Mouse (Mus musculus) myocyte (in vitro differentiated cells): ENCODE measurements around the gene Ubxn6.

Experiments
- CEBPB ChIP-seq: IDR thresholded peaks from 2 replicates; pipeline ENCODE4 v1.6.1; 2011; ENCODE audit warnings: mild to moderate bottlenecking, moderate library complexity; ENCODE audit not compliant: poor library complexity, insufficient read depth, severe bottlenecking
- E2F4 ChIP-seq: IDR thresholded peaks from one replicate; pipeline ENCODE4 v1.6.1; 2011; ENCODE audit warnings: mild to moderate bottlenecking, control low read depth, moderate library complexity; ENCODE audit not compliant: insufficient read depth
- MYOG ChIP-seq, 3 experiments: IDR thresholded peaks; one replicate each; pipeline ENCODE4 v1.6.1; 2011; ENCODE audit warnings: control low read depth in 2 of 3, low read depth in 2 of 3, mild to moderate bottlenecking in 2 of 3; ENCODE audit not compliant: insufficient read length in 2 of 3, control insufficient read depth in 1 of 3, insufficient read depth in 1 of 3
- POLR2A ChIP-seq: IDR thresholded peaks from one replicate; pipeline ENCODE4 v1.6.1; 2011; ENCODE audit warnings: low read depth, mild to moderate bottlenecking, control low read depth, moderate library complexity; ENCODE audit not compliant: insufficient read length
- POLR2AphosphoS2 ChIP-seq: IDR thresholded peaks from one replicate; pipeline ENCODE4 v1.6.1; 2011; ENCODE audit warnings: low read depth, control low read depth; ENCODE audit not compliant: insufficient read length
- REST ChIP-seq: IDR thresholded peaks from one replicate; pipeline ENCODE4 v1.6.1; 2011; ENCODE audit warnings: mild to moderate bottlenecking, control low read depth, moderate library complexity; ENCODE audit not compliant: insufficient read depth, insufficient read length
- TCF12 ChIP-seq: IDR thresholded peaks from one replicate; pipeline ENCODE4 v1.6.1; 2011; ENCODE audit warnings: mild to moderate bottlenecking, control low read depth; ENCODE audit not compliant: poor library complexity, insufficient read depth, severe bottlenecking
- TCF3 ChIP-seq: IDR thresholded peaks from one replicate; pipeline ENCODE4 v1.6.1; 2011; ENCODE audit warnings: low read depth, control low read depth; ENCODE audit not compliant: insufficient read length
- USF1 ChIP-seq: IDR thresholded peaks from one replicate; pipeline ENCODE4 v1.6.1; 2011; ENCODE audit warnings: low read depth, mild to moderate bottlenecking, control low read depth, moderate library complexity

DNA sequence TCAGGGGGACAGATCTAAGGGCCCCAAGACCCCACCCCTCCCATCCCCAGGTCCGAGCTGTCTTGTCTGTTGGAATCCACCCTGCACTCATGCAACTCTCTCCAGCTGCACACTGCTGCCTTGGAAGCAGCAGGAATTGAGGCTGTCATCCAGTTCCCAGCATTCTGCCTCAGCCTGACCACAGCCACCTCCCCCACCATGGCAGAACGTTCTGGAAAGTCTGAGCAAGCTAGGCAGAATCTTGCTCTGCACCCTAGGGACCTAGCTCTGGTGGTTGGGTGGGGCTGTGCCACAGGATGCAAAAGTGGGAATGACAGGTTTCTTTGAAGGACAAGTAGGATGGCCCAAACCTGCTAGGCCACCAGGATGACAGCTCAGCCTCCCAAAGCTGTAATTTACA, 50.4 kb downstream of the Ubxn6 start:
- TF ChIP-seq E2F4 (no peak), USF1 (no peak), POLR2A (no peak), MYOG (IDR thresholded peaks at IDR 0.05; ENCODE audit: control insufficient read depth in 1 of 3, insufficient read depth in 1 of 3, insufficient read length in 2 of 3, low read depth in 2 of 3) (no peak), POLR2AphosphoS2 (no peak), CEBPB (no peak), TCF12 (no peak), REST (no peak), TCF3 (no peak)
